Mouse (Mus musculus): ENCODE measurements around the gene Slc22a16.

GRCm38 (mm10) chr10:40630457-40630856 lies 60.3 kb downstream of the Slc22a16 start:
- TF ChIP-seq CTCF (IDR thresholded peaks at IDR 0.05; ENCODE audit: borderline replicate concordance, insufficient read depth, low read depth, low read length) (no peak), POLR2A (IDR thresholded peaks at IDR 0.05; ENCODE audit: borderline replicate concordance, insufficient read depth, low read length) (no peak)

Measured in cerebellum, adult 2 months (tissue).